Mouse (Mus musculus) hindlimb bud, embryonic 11.5 days (tissue): ENCODE results near the gene Slc30a10.

ENCODE experiments used
- DNase-seq: peaks from one replicate; pipeline ENCODE4 v3.0.0-alpha.2; 2012; ENCODE audit warnings: low read depth, low spot score; ENCODE audit errors: extremely low spot score

The Slc30a10 gene

GRCm38 (mm10) chr1:185454575-185454954 is at the start of gene Slc30a10:
Gene Slc30a10 (plus strand): TSS chr1:185454848.
- no peak for DNase-seq

GRCm38 (mm10) chr1:185405921-185406320 is 48.7 kb upstream of the Slc30a10 start:
- DNase-seq: no peak

DNA sequence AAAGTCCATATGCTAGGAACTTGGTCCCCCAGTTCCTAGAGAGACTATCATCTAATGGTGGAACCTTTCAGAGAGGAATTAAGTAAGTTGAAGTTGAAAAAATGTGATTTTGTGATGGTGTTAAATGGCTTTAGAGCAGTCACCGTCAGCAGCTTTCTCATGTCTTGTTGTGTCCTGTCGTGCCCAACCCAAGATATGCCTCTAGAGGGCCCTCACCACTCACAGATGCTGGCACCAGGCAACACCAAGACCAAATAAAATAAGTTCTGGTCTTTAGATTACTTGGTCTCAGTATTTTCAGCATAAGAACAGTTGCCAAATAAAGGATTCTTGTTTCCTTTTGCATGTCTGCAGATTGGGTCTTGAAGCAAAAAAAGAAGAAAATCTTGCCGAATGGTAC is 44.8 kb upstream of the Slc30a10 start:
- DNase-seq: no peak

- DNase-seq: no peak
Measured at GRCm38 (mm10) chr1:185418011-185418410, 36.6 kb upstream of the Slc30a10 start.

DNA sequence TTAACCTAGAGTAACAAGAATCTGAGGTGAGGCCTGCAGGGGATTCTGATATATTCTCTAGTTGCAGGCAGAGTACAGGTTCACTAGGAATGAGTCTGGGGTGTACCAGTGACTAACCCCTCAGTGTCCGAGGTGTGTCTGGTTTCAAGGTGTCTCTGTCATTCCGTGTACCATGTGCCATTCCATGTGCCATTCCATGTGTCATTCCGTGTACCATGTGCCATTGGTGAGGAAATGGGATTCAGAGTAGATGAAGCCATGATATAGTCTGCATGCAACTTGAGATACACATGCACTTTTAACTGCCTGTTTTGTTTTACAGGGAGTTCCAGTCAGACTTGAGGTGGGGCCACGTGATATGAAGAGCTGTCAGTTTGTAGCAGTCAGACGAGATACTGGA is 34.8 kb upstream of the Slc30a10 start:
- no peak for DNase-seq

DNA sequence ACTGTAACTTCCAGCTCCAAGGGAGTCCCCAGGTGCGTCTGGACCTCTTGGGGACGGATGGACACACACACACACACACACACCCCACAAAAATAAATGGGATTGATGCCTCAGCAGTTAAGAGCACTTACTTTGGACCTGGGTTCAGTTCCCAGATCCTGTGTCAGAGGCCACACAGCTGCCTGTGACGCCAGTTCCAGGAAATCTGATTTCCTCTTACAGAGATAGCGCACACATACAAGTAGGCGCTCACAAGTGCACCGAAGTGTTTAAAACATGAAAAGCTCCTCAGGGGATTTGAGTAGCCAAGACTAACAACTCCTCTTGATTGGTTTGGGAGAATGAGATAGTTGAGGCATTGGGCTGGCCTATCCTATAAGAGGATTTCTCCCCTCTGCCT is 33.9 kb upstream of the Slc30a10 start:
- DNase-seq: no peak

GRCm38 (mm10) chr1:185426583-185426982 is 28.1 kb upstream of the Slc30a10 start:
- no peak for DNase-seq

DNA sequence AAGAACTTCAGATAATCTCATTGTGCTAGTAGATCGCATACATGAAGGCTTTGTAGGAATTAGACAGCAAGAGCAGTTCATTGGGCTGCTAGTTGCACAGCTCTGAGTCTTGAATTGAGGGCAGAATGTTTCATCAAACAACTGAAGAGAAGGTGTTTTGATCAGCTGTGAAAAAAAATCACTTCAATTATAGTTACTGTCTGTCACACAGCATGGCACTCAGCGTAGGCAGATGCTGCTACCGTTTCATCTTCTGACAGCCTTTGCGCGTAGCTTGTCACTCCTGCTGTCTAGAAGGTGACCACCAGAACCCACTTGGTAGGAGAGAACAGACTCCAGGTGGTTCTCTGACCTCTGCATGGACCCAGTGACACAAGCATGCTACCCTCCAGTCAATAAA is 24.2 kb upstream of the Slc30a10 start:
- no peak for DNase-seq

DNA sequence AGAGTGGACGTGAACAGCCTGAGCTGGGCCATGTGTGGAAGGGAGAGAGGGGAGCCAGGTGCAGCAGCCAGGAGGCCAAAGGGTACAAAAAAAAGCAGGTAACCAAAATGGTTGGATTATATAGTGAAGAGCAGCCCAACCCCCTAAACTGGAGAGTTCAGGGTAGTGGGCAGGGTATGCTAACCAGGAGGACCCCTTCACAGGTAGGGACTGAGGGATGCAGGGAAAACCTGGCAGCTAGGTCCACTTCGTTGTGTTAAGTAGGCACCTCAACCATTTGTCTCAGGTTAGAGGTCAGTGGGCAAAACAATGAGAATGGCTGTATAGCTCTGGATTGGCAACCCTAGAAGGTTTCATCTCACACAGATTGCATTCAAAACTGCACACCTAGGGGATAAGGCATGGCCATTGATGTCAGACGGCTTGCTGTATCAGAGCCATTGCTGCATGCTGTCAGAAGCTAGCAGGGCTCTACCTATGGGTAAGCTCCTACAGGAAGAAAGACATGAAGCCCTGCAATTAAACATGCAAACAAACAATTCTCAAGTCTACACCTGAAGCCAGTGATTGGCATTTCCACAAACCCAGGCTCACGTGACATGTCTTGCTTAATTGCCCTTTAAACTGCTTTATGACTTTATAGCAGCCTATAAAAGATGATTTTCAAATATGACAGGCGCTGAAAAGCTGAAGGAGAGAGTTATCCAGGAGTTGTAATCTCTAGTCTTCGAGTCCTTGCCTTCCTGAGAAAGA is 23.2 kb upstream of the Slc30a10 start:
- no peak for DNase-seq

GRCm38 (mm10) chr1:185431998-185432317 is 22.7 kb upstream of the Slc30a10 start:
- DNase-seq: no peak

GRCm38 (mm10) chr1:185433112-185433511 is 21.5 kb upstream of the Slc30a10 start:
- no peak for DNase-seq

- DNase-seq: no peak
Measured at GRCm38 (mm10) chr1:185438841-185439580, 15.6 kb upstream of the Slc30a10 start.

DNA sequence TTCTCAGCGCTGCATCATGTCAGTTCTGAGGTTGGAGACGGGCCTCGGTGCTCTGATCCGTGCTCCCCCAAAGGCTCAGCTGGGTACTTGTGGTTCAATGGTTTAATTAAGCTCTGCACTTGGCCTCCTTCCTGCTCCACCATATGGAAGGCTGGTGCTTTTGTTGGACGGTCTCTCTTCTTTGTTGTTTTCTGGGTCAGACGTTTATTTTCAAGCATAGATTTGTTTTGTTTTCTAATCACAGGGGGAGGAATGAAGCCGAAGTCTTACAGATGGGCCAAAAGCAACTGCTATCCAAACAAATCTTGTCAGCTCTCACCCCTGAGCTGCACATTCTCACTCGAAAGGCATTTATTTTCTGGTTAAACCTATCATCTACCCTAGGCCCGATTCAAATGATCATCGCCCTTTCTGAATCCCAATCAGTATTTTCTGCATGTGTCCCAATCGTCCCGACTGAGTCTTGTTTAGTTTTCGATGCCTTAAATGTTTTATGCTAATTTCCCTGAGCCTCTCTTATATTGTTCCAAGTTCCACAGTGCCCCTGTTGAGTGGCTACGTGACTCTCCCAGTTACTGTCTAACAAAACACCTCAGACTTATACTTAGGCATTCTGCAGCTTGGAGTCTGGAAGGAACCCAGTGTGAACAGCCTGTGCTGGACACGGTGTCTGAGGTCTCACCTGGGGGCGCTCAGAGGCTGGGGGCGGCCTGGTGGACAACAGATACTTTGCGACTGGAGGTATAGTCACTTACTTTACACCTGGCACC is 12.8 kb upstream of the Slc30a10 start:
- no peak for DNase-seq

GRCm38 (mm10) chr1:185448936-185449335 is 5.7 kb upstream of the Slc30a10 start:
- DNase-seq: no peak

DNA sequence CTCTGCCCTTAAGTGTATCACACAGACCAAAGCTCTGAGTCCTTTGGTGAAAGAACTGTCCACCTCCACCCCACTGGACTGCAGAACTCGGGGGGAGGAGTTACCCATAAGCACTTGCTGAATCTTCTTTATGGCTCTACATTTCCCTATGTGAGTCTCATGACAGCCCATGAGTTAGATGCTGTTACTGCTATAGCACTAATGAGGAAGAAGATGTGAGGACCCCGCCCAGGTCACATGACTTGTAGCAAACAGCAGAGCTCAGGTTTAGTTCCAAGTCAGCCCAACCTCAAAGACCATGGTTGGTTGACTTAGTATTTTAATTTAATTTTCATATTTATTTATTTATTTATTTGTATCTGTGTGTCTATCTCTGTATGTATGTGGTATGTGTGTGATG is 4.9 kb upstream of the Slc30a10 start:
- DNase-seq: no peak

DNA sequence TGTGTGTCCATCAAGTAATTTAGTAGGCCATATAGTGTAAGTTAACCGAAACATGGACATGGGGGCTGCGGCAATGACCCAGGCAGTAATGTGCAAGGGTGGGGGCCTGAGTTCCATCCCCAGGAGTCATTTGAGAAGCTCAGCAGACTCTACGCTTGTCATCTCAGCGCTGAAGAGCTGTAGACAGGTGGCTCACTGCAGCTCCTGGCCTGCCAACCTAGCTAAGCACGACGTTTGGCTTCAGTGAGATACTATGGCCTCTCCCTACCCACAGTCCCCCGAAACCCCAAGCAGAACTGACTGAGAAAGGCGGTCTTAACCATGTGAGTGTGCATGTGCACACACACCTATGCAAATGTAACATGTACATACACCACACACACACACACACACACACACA is 3.6 kb upstream of the Slc30a10 start:
- no peak for DNase-seq

- no peak for DNase-seq
Measured at GRCm38 (mm10) chr1:185451495-185451894, 3.2 kb upstream of the Slc30a10 start.

GRCm38 (mm10) chr1:185452461-185452860 is 2.2 kb upstream of the Slc30a10 start:
- DNase-seq: no peak

DNA sequence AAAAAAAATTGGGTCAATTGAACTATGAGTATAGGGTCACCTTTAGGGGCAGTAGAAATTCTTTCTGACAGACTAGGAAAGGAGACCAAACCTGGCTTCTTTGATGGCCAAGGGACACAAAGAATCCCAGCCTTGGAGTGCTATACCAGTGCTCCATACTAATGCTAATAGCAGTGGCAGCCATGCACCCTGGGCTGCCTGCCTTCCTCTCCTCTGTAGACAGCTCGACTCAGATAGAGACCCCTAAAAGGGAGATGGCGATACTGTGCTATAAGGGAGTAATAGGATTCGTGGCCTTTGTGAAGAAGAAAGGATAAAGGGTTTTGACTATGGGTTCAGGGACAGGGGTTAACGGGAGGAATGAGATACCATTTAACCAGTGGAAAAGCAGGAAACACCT is 504 bp upstream of the Slc30a10 start:
- no peak for DNase-seq

DNA sequence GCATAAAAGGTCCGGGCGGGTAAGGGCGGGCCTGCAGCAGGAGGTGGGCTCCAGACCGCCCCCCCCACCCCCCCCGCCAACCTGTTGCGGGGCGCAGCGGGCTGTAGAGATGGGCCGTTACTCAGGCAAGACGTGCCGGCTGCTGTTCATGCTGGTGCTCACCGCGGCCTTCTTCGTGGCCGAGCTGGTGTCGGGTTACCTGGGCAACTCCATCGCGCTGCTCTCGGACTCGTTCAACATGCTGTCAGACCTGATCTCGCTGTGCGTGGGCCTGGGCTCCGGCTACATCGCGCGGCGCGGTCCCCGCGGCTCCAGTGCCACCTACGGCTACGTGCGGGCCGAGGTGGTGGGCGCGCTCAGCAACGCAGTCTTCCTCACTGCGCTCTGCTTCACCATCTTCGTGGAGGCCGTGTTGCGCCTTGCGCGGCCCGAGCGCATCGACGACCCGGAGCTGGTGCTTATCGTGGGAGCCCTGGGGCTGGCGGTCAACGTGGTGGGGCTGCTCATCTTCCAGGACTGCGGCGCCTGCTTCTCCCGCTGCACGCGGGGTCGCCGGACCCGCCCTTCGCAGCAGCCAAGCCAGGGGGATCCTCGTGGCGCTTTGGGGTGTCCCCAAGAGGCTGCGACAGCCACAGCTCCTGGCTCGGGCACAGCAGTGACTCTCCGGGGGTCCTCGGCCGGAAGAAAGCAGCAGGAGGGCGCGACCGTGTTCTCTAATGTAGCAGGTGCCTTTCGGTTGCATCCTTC is 480 bp downstream of the Slc30a10 start:
- DNase-seq: no peak

- no peak for DNase-seq
Measured at GRCm38 (mm10) chr1:185456327-185456726, 1.7 kb downstream of the Slc30a10 start.
